Mouse (Mus musculus) kidney, embryonic 14.5 days (tissue): ENCODE measurements around the gene Srsf2. TPM values are rescaled to one million over a fixed set of nuclear protein-coding genes. Genes with fewer than 3 reads are reported as not detected.
"Not testable (repeated sequence)": the region's sequence is repeated elsewhere in the genome, so short reads cannot be mapped to it uniquely, and the experiment has no call there.

Source experiments
- ATAC-seq: fragments of 200-750 bp; cut with Nextera tagmentation; 2 replicates; pipeline ENCODE4 v1.8.0; 2017; ENCODE audit warnings: moderate number of reproducible peaks, mild to moderate bottlenecking, moderate TSS enrichment, moderate library complexity; ENCODE audit not compliant: low FRiP score, low TSS enrichment
- H3K27ac ChIP-seq: fragments of 300-500 bp; sonication (generic); 2 replicates; pipeline ENCODE4 v1.5.1; 2014; ENCODE audit warnings: low read depth, mild to moderate bottlenecking, low read length, moderate library complexity, mixed read lengths
- H3K27me3 ChIP-seq: fragments of 300-500 bp; sonication (generic); 2 replicates; pipeline ENCODE4 v1.6.1; 2014; ENCODE audit warnings: mild to moderate bottlenecking, low read length; ENCODE audit not compliant: control insufficient read depth, insufficient read depth
- H3K36me3 ChIP-seq: fragments of 300-500 bp; sonication (generic); 2 replicates; pipeline ENCODE4 v1.6.1; 2014; ENCODE audit warnings: low read length, mixed read lengths; ENCODE audit not compliant: control insufficient read depth, insufficient read depth
- H3K4me1 ChIP-seq: fragments of 300-500 bp; sonication (generic); 2 replicates; pipeline ENCODE4 v1.6.1; 2014; ENCODE audit warnings: low read length, mixed read lengths; ENCODE audit not compliant: control insufficient read depth, insufficient read depth
- H3K4me2 ChIP-seq: fragments of 300-500 bp; sonication (generic); replicated peaks from 2 replicates; pipeline ENCODE4 v1.6.1; 2014; ENCODE audit warnings: low read depth, mild to moderate bottlenecking, low read length
- H3K4me3 ChIP-seq: fragments of 300-500 bp; sonication (generic); 2 replicates; pipeline ENCODE4 v1.5.1; 2014; ENCODE audit warnings: mild to moderate bottlenecking, low read length
- H3K9ac ChIP-seq: fragments of 300-500 bp; sonication (generic); 2 replicates; pipeline ENCODE4 v1.6.1; 2014; ENCODE audit warnings: low read depth, mild to moderate bottlenecking, low read length, moderate library complexity
- H3K9me3 ChIP-seq: fragments of 300-500 bp; sonication (generic); 2 replicates; pipeline ENCODE4 v1.6.1; 2016; ENCODE audit warnings: low read length; ENCODE audit not compliant: control insufficient read depth
- WGBS: fragments of 180-500 bp; shearing (Covaris S2); extraction: QIAGEN DNeasy Blood & Tissue Kit; methylation state at CpG from one replicate; pipeline ENCODE4 v1.1.7; 2014; 5-methylcytosine and 5-hydroxymethylcytosine counted together
- polyA plus RNA-seq: library from polyadenylated mRNA; unstranded; fragments of >200 nt; fragmentation: Nextera tagmentation; extraction: Ambion mirVana; gene quantifications from 2 replicates; pipeline ENCODE4 v1.2.1, GENCODE M21; 2014

The Srsf2 gene
- polyA plus RNA-seq, 1 experiment from 2014 or later = 1,041 TPM

DNA sequence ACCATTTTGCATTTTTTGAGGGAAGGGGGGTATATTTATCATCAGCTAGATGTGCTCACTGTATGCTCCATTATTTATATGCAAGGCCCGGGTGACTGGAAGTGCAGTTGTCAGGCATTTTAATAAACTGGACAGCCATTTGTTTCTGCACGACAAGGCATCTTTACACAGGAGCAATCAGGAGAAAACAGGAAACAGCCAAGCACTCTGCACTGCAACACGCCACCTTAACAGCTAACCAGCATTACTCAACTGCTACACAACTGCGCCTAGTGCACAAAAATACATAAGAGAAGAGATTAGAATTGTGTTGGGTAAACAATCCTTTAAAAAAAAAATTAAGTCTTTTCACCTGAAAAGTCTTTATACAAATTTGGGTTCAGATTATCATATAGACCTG is 2.8 kb downstream of the Srsf2 start:
- Histone ChIP-seq H3K27ac (no peak overlapping the region), H3K4me3 (peak overlapping the region; percentile 98)
- no peak for ATAC-seq

DNA sequence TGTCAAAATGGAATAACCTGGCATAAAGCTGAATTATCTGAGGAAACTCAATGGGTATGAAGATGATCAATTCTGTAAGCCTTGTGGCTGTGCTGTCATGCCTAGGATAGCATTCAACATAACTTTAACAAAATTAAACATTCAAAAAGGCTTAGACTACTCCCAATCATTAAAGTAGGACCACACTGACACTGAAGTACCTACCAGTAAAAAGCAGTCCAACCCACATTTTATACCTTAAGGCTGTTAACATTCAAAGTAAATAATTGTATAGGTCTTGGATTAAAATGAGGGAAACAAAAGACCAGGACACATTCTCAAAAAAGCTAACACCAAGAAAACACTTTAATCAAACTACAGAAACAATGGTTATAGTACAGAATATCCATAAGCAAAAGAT is 3.3 kb downstream of the Srsf2 start:
- no peak for ATAC-seq
- Histone ChIP-seq H3K4me2 (no peak overlapping the region), H3K4me1 (peaks cover 10% of the 10 kb centered on the region; the same call in 1 of the 2 replicates), H3K4me3 (no peak overlapping the region), H3K27me3 (no peaks in the 10 kb centered on the region), H3K9ac (no peak overlapping the region), H3K9me3 (no peaks in the 10 kb centered on the region), H3K27ac (no peak overlapping the region), H3K36me3 (peaks cover 47% of the 10 kb centered on the region)

More for the DNA sequence above, 2.8 kb downstream of the Srsf2 start:
- WGBS = 53% methylated on average over 4 of the region's 4 CpGs
- H3K36me3 ChIP-seq = peaks cover 47% of the 10 kb centered on the region
- peak overlapping the region; percentile 19; the same call in 1 of the 2 replicates for H3K9ac ChIP-seq
- H3K4me2 ChIP-seq = peak overlapping the region; percentile 74
- peaks cover 14% of the 10 kb centered on the region; the same call in 1 of the 2 replicates for H3K4me1 ChIP-seq
- H3K27me3 ChIP-seq = no peaks in the 10 kb centered on the region
- no peaks in the 10 kb centered on the region for H3K9me3 ChIP-seq

DNA sequence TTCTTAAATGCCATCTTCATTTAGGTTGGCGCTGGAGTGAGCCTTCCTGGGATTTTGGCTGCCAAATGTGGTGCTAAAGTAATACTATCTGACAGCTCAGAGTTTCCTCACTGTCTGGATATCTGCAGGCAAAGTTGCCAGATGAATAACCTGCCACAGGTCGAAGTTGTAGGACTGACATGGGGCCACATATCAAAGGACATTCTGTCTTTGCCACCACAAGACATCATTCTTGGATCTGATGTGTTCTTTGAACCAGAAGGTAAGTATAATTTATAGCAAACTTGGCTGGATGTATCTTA is 4.1 kb downstream of the Srsf2 start:
- WGBS = 71% methylated on average over 2 of the region's 2 CpGs
- H3K36me3 ChIP-seq = peaks cover 47% of the 10 kb centered on the region
- not testable (repeated sequence) for H3K9me3 ChIP-seq

DNA sequence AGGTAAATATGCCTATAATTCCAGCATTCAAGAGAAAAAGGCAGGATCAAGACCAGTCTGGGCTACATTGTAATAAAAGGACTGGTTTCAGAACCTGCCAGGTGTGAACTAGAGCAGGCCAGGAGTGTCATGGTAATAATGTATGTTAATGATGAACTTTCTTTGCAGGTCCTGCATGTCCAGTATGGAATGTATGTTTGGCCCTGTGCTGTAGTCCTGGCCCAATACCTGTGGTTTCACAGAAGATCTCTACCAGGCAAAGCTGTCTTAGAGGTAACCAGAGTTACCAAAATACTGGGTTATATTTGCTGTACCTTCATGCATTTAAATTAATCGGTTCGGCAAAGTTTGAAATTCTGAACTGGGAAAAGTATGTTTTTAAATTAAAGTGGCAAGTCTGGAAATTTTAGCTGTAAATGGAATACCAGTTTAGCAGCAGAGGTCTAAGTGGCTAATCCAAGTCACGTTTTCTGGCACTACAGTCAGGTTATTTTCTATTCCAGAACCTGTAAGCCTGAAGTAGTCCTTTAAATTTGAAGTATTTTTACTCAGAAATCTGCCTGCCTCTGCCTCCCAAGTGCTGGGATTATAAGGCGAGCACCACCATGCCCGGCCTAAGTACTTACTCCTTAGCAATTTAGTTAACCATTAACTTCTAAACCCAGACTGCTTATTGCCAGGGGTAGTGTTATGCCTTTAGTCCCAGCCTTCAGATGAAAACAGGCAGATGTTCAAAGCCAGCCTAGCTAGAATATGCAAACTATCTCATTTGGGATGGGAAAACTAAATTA is 4.6 kb downstream of the Srsf2 start:
- no peak overlapping the region for H3K9ac ChIP-seq
- H3K9me3 ChIP-seq = no peaks in the 10 kb centered on the region
- H3K4me1 ChIP-seq = peaks cover 12% of the 10 kb centered on the region; the same call in 1 of the 2 replicates
- WGBS = 75% methylated on average over 5 of the region's 5 CpGs
- no peaks in the 10 kb centered on the region for H3K27me3 ChIP-seq
- H3K4me3 ChIP-seq = no peak overlapping the region
- no peak for ATAC-seq
- no peak overlapping the region; the same call in 1 of the 2 replicates for H3K27ac ChIP-seq
- H3K4me2 ChIP-seq = no peak overlapping the region
- H3K36me3 ChIP-seq = peaks cover 47% of the 10 kb centered on the region

More for the DNA sequence above, 4.1 kb downstream of the Srsf2 start:
- H3K9ac ChIP-seq, ATAC-seq, H3K4me2 ChIP-seq, H3K4me3 ChIP-seq, H3K27ac ChIP-seq, H3K27me3 ChIP-seq: not testable (repeated sequence)
- H3K4me1 ChIP-seq = peaks cover 12% of the 10 kb centered on the region; the same call in 1 of the 2 replicates

DNA sequence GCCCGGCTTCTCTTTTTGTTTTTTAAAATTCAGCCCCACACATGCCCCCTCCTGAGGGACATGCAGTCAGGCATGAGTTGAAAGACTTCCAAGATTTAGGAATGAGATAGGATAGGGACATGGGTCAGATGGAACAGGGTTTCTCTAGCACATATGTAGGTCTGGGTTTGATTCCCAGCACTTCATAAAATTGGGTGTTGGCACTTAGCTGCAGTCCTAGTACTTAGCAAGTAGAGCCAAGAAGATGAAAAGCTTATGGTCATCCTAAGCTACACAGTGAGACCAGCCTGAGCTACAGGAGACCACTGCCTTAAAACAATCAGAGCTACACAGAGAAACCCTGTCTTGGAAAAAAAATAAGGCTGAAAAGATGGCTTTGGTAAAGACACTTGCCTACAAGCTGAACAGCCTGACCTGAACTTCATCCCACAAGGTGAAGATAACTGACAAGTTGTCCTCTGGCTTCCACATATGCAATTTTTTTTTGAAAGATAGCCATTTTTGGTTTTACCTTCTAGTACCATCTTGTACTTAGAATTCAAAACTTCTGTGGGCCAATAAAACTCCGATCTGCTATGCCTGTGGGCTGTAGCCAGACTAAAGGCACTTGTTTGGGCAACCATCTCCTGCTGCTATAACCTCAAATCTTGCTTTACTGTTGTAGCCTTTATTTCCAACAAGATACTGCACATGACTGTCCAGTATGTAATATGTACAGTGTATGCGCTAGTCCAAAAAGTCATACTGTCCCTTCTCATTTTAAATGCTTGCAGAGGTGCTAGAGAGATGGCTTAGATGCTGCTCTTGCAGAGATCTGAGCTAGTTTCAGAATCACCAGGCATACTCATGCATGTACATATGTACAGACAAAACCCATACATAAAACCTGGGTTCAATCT is 5.5 kb downstream of the Srsf2 start:
- H3K27ac ChIP-seq = no peak overlapping the region; the same call in 1 of the 2 replicates

DNA sequence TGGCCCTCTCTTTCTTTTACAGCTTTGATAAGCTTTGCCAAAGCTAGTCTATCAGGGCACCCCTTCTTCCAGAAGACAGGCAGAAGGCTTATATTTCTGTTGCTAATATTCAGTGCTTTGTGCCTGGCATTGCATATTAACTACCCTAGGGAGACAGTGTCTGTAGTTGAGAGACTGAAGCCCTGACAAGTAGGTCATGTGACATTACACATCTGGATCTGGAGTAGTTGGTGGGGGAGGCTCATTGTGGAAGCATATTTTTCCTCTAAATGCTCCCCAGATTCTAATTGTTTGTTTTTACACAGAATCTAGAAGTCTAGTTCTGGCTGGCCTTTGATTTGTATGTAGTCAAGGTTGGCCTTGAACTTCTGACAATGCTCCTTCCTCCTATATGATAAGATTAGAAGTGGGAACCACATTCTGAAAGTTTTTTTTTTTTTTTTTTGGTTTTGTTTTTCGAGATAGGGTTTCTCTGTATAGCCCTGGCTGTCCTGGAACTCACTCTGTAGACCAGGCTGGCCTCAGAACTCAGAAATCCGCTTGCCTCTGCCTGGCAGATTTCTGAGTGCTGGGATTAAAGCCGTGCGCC is 6.2 kb downstream of the Srsf2 start:
- Histone ChIP-seq H3K9ac (peak overlapping the region; percentile 7; the same call in 1 of the 2 replicates), H3K4me2 (no peak overlapping the region), H3K36me3 (peaks cover 42% of the 10 kb centered on the region), H3K27me3 (no peaks in the 10 kb centered on the region), H3K27ac (no peak overlapping the region), H3K9me3 (no peaks in the 10 kb centered on the region), H3K4me1 (peaks cover 12% of the 10 kb centered on the region; the same call in 1 of the 2 replicates), H3K4me3 (no peak overlapping the region)
- WGBS = 84% methylated on average over 4 of the region's 4 CpGs
- no peak for ATAC-seq

More for the DNA sequence above, 5.5 kb downstream of the Srsf2 start:
- H3K9me3 ChIP-seq = no peaks in the 10 kb centered on the region
- peaks cover 47% of the 10 kb centered on the region for H3K36me3 ChIP-seq
- H3K4me1 ChIP-seq = peaks cover 12% of the 10 kb centered on the region; the same call in 1 of the 2 replicates
- no peak overlapping the region for H3K9ac ChIP-seq
- no peaks in the 10 kb centered on the region for H3K27me3 ChIP-seq
- 90% methylated on average over 3 of the region's 3 CpGs for WGBS
- ATAC-seq = no peak
- no peak overlapping the region for H3K4me2 ChIP-seq
- no peak overlapping the region for H3K4me3 ChIP-seq

DNA sequence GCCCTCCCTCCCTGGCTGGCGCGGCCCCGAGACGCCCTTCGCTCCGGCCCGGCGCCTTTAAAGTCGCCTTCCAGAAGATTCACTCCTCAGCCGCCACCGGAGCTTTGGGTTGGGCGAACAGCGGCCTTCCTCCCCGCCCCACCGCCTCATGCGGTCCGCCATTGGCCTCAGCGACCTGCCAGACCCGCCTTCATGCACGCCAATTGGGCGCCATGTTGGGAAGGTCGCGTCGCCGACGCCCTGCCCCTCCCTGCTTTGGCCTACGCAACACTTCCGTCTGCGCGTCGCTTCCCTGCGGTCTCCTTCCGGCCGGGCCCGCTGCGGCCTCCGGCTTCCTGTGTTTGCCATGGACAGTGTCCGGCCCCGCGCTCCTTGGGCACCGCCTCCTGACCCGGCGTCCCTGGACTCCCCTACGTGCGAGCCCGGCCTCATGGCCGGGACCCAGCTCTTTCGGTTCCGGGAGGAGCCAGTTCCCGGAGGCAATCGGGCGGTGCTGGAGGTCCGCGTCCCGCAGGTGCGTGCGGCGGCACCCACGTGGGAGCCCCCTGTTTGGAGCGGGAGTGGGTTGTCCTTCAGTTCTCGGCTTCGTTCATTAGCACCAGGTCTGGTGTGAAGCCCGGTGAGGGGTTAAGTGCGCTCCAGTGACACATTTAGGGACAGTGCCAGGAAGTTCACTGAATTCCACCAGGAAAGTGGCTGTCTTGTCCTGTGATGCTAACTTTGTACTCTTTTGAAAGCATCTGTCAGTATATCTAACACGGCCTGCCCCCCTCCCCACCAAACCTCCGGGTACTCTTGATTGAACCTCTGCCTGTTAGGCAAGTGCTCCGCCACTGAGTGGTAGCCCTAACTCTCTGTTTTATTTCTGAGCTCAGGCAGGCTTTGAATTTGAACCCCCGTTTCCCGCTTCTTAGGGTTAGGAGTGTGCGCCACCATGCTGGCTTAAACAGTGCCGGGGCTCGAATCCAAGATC is 9.3 kb downstream of the Srsf2 start, which contains the start of the genes Mettl23 and Jmjd6:
Mettl23 (plus strand) TSS at position 18 of the 973 bp plus-strand sequence.
Jmjd6 (minus strand) TSS at position 189 of the 973 bp plus-strand sequence.
- H3K9me3 ChIP-seq = no peaks in the 10 kb centered on the region
- no peaks in the 10 kb centered on the region for H3K27me3 ChIP-seq
- peak; percentile 96 for ATAC-seq
- peak within 1 kb of the TSS; percentile 90 for H3K4me3 ChIP-seq
- H3K4me1 ChIP-seq = peaks cover 23% of the 10 kb centered on the region
- WGBS = 1% methylated on average over 63 of the region's 72 CpGs
- H3K9ac ChIP-seq = peak within 1 kb of the TSS; percentile 94
- peaks cover 42% of the 10 kb centered on the region for H3K36me3 ChIP-seq
- peak within 1 kb of the TSS; percentile 84 for H3K4me2 ChIP-seq
- peak within 1 kb of the TSS; percentile 98 for H3K27ac ChIP-seq
